ENCODE assay signal across 8 mouse cellular contexts in the genomic region with DNA sequence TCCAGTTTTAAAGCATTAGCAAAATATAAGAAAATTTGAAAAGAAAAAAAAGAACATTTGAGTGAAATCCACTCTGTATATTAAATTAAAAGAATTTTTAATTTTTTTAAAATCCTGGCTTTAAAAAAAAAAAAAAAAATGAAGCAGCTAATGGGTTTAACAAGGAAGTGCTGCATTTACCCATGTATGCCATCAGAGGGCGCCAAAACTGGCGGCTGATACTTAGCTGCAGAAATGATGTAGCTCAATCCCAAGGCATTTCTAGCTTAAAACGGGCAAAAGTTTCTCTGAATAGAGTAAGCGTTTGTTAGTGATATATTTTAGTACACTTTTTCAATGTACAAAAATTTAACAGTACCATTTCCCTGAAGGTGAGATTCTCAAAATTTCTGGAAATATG.
DNase-seq lines count a peak whose midpoint lies in the region; ATAC-seq and TF ChIP-seq lines count a peak whose summit lies in the region.
"Had no signal": no experiment of that assay in that cellular context is flagged by ENCODE, and none has a peak within 500 bp of the region (broad histone marks: within the 10 kb centered on the region; RNA-seq: fewer than 3 reads in every experiment).

No protein-coding gene starts in this region.

- no peaks in the 10 kb centered on the region for H3K27me3 ChIP-seq in hindbrain, embryonic 14.5 days (ENCODE audit: control insufficient read depth, insufficient read depth, low read length)
- H3K27me3 ChIP-seq in hindbrain, embryonic 10.5 days (ENCODE audit: insufficient read depth, poor library complexity, severe bottlenecking): no peaks in the 10 kb centered on the region
- no peaks in the 10 kb centered on the region for H3K27me3 ChIP-seq in G1E (ENCODE audit: insufficient read depth, low read length)

- H3K4me3 ChIP-seq in hindbrain, embryonic 14.5 days (replicated peaks; ENCODE audit: low read length): no peak overlapping the region
- H3K4me3 ChIP-seq in hindbrain, embryonic 10.5 days: no peak overlapping the region
- no peak overlapping the region for H3K4me3 ChIP-seq in G1E (ENCODE audit: low read depth, low read length)
- H3K4me3 ChIP-seq in lung, adult 2 months (replicated peaks; ENCODE audit: extremely low read depth, low read depth, low read length): no peak overlapping the region
- H3K4me3 ChIP-seq: myocyte had no signal

- peak; percentile 70 for TF ChIP-seq CTCF in G1E (IDR thresholded peaks at IDR 0.05; ENCODE audit: low read depth, low read length)
- TF ChIP-seq CTCF in lung, adult 2 months (IDR thresholded peaks at IDR 0.05; ENCODE audit: insufficient read depth, low read length): peak; percentile 54; the same call in 1 of the 2 replicates

- H3K27ac ChIP-seq in hindbrain, embryonic 14.5 days: no peak overlapping the region
- H3K27ac ChIP-seq in hindbrain, embryonic 10.5 days: no peak overlapping the region

- TF ChIP-seq POLR2A in lung, adult 2 months (IDR thresholded peaks at IDR 0.05; ENCODE audit: borderline replicate concordance, extremely low read depth, low read depth, low read length): no peak

- H3K9me3 ChIP-seq in hindbrain, embryonic 14.5 days (ENCODE audit: control insufficient read depth, low read length): no peaks in the 10 kb centered on the region
- peaks cover 6% of the 10 kb centered on the region; the same call in 1 of the 2 replicates for H3K9me3 ChIP-seq in hindbrain, embryonic 10.5 days
- no peaks in the 10 kb centered on the region for H3K9me3 ChIP-seq in G1E (replicated peaks)

- H3K36me3 ChIP-seq in hindbrain, embryonic 14.5 days (replicated peaks; ENCODE audit: control insufficient read depth, insufficient read depth): no peaks in the 10 kb centered on the region
- no peaks in the 10 kb centered on the region for H3K36me3 ChIP-seq in hindbrain, embryonic 10.5 days
- H3K36me3 ChIP-seq in G1E (replicated peaks): no peaks in the 10 kb centered on the region

- DNase-seq in hindbrain, embryonic 14.5 days (ENCODE audit: low spot score): peak; percentile 75
- no peak for DNase-seq in hindbrain, embryonic 10.5 days (ENCODE audit: low spot score)
- DNase-seq in A20 (ENCODE audit: low read depth, low spot score) (peak; percentile 63), G1E (ENCODE audit: low spot score) (no peak)
- peak; percentile 26 for DNase-seq in embryo, embryonic 11.5 days (ENCODE audit: low read depth, low spot score)
- peak; percentile 9 for DNase-seq in lung, adult 2 months
- DNase-seq in thymus, postnatal 25 days: peak; percentile 31

- ATAC-seq in hindbrain, embryonic 14.5 days (ENCODE audit: low FRiP score): no peak
- ATAC-seq in G1E (ENCODE audit: extremely low read depth, insufficient number of reproducible peaks, low FRiP score, poor library complexity, severe bottlenecking): no peak

- no peak overlapping the region for H3K4me2 ChIP-seq in hindbrain, embryonic 14.5 days (replicated peaks)

- H3K9ac ChIP-seq in hindbrain, embryonic 14.5 days: no peak overlapping the region

- WGBS in hindbrain, embryonic 14.5 days: 15% methylated on average over 4 of the region's 4 CpGs
- WGBS in hindbrain, embryonic 10.5 days: 20% methylated on average over 4 of the region's 4 CpGs
- 8% methylated on average over 4 of the region's 4 CpGs for WGBS in lung, adult 2 months

- no peaks in the 10 kb centered on the region for H3K4me1 ChIP-seq in hindbrain, embryonic 14.5 days (replicated peaks; ENCODE audit: control insufficient read depth, insufficient read depth, low read length)
- H3K4me1 ChIP-seq in hindbrain, embryonic 10.5 days (replicated peaks): no peaks in the 10 kb centered on the region
- H3K4me1 ChIP-seq in G1E (ENCODE audit: insufficient read depth, low read depth, low read length): no peaks in the 10 kb centered on the region
- H3K4me1 ChIP-seq in lung, adult 2 months (ENCODE audit: control insufficient read depth, insufficient read depth, low read length): no peaks in the 10 kb centered on the region

Comparison
In these comparisons a context has a peak if more than half of its experiments do, and no peak if none do; other contexts are left out.
1. DNase-seq: peak in hindbrain, embryonic 14.5 days (single experiment), A20 (single experiment), embryo, embryonic 11.5 days (single experiment), lung, adult 2 months (single experiment) and thymus, postnatal 25 days (single experiment); none in hindbrain, embryonic 10.5 days (single experiment) and G1E (single experiment).